Mouse (Mus musculus) embryonic facial prominence, embryonic 12.5 days (tissue): ENCODE results near the gene Pcnp. TPM values are rescaled to one million over a fixed set of nuclear protein-coding genes. Genes with fewer than 3 reads are reported as not detected.
"Not testable (repeated sequence)": the region's sequence is repeated elsewhere in the genome, so short reads cannot be mapped to it uniquely, and the experiment has no call there.

Experiments used
- ATAC-seq: fragments of 200-750 bp; cut with Nextera tagmentation; 2 replicates; pipeline ENCODE4 v1.8.0; 2017; ENCODE audit not compliant: insufficient number of reproducible peaks, insufficient read depth, low FRiP score, low TSS enrichment
- H3K27ac ChIP-seq: fragments of 300-500 bp; sonication (generic); 2 replicates; pipeline ENCODE4 v1.5.1; 2016; ENCODE audit warnings: mild to moderate bottlenecking
- H3K27me3 ChIP-seq: fragments of 300-500 bp; sonication (generic); 2 replicates; pipeline ENCODE4 v1.6.1; 2016; ENCODE audit warnings: mild to moderate bottlenecking, moderate library complexity
- H3K36me3 ChIP-seq: fragments of 300-500 bp; sonication (generic); 2 replicates; pipeline ENCODE4 v1.6.1; 2016; ENCODE audit warnings: mild to moderate bottlenecking
- H3K4me1 ChIP-seq: fragments of 300-500 bp; sonication (generic); 2 replicates; pipeline ENCODE4 v1.6.1; 2016
- H3K4me2 ChIP-seq: fragments of 300-500 bp; sonication (generic); replicated peaks from 2 replicates; pipeline ENCODE4 v1.6.1; 2016; ENCODE audit warnings: mild to moderate bottlenecking, moderate library complexity
- H3K4me3 ChIP-seq: fragments of 300-500 bp; sonication (generic); 2 replicates; pipeline ENCODE4 v1.5.1; 2016; ENCODE audit warnings: mild to moderate bottlenecking
- H3K9ac ChIP-seq: fragments of 300-500 bp; sonication (generic); 2 replicates; pipeline ENCODE4 v1.6.1; 2016; ENCODE audit warnings: mild to moderate bottlenecking, moderate library complexity
- H3K9me3 ChIP-seq: fragments of 300-500 bp; sonication (generic); 2 replicates; pipeline ENCODE4 v1.6.1; 2016; ENCODE audit warnings: mild to moderate bottlenecking, moderate library complexity
- WGBS: fragments of 180-500 bp; shearing (Covaris S2); methylation state at CpG from one replicate; pipeline ENCODE4 v1.1.7; 2016; 5-methylcytosine and 5-hydroxymethylcytosine counted together
- polyA plus RNA-seq: library from polyadenylated mRNA; unstranded; fragments of >200 nt; fragmentation: Nextera tagmentation; extraction: Ambion mirVana; gene quantifications from 2 replicates; pipeline ENCODE4 v1.2.1, GENCODE M21; 2016

Pcnp gene
- polyA plus RNA-seq, 1 experiment from 2014 or later, result 281 TPM

GRCm38 (mm10) chr16:55974256-55974902, 55.2 kb downstream of the Pcnp start:
- peaks cover 33% of the 10 kb centered on the region for H3K36me3 ChIP-seq
- no peaks in the 10 kb centered on the region for H3K27me3 ChIP-seq
- peak; percentile 87 for ATAC-seq
- WGBS, result under 1% methylated on average over 55 of the region's 55 CpGs
- no peaks in the 10 kb centered on the region for H3K9me3 ChIP-seq
- peaks cover 15% of the 10 kb centered on the region for H3K4me1 ChIP-seq
- H3K4me2 ChIP-seq, result peak overlapping the region; percentile 68
- peak overlapping the region; percentile 93 for H3K9ac ChIP-seq
- peak overlapping the region; percentile 86 for H3K27ac ChIP-seq
- H3K4me3 ChIP-seq, result peak overlapping the region; percentile 99

- Histone ChIP-seq H3K36me3 (peaks cover 40% of the 10 kb centered on the region), H3K9me3 (no peaks in the 10 kb centered on the region), H3K27ac (peak within 1 kb of the TSS; percentile 86), H3K4me3 (peak within 1 kb of the TSS; percentile 99), H3K4me2 (peak within 1 kb of the TSS; percentile 68), H3K4me1 (peaks cover 18% of the 10 kb centered on the region), H3K27me3 (no peaks in the 10 kb centered on the region), H3K9ac (peak within 1 kb of the TSS; percentile 93)
- under 1% methylated on average over 80 of the region's 86 CpGs for WGBS
- ATAC-seq, result peak; percentile 99
These were observed 55.9 kb downstream of the Pcnp start, which contains the start of gene Zbtb11 for GRCm38 (mm10) chr16:55973431-55974255. Gene Zbtb11 (plus strand): TSS chr16:55973883.

GRCm38 (mm10) chr16:55972626-55973201, 56.8 kb downstream of the Pcnp start:
- Histone ChIP-seq H3K27ac (peak overlapping the region; percentile 46; the same call in 1 of the 2 replicates), H3K4me1 (peaks cover 20% of the 10 kb centered on the region), H3K9me3 (no peaks in the 10 kb centered on the region), H3K4me2 (peak overlapping the region; percentile 61), H3K4me3 (peak overlapping the region; percentile 99), H3K27me3 (no peaks in the 10 kb centered on the region), H3K9ac (no peak overlapping the region), H3K36me3 (peaks cover 38% of the 10 kb centered on the region)
- ATAC-seq, result no peak
- WGBS, result 51% methylated on average over 10 of the region's 10 CpGs

GRCm38 (mm10) chr16:55971735-55972615, 57.6 kb downstream of the Pcnp start:
- ATAC-seq, result no peak
- Histone ChIP-seq H3K4me2 (no peak overlapping the region), H3K27ac (no peak overlapping the region), H3K9me3 (no peaks in the 10 kb centered on the region), H3K36me3 (peaks cover 38% of the 10 kb centered on the region), H3K4me1 (peaks cover 25% of the 10 kb centered on the region), H3K27me3 (no peaks in the 10 kb centered on the region), H3K9ac (no peak overlapping the region), H3K4me3 (no peak overlapping the region)
- WGBS, result 80% methylated on average over 6 of the region's 6 CpGs

- ATAC-seq, result no peak
- Histone ChIP-seq H3K27me3 (no peaks in the 10 kb centered on the region), H3K36me3 (peaks cover 38% of the 10 kb centered on the region), H3K27ac (no peak overlapping the region), H3K4me2 (no peak overlapping the region), H3K9ac (no peak overlapping the region), H3K9me3 (no peaks in the 10 kb centered on the region), H3K4me3 (no peak overlapping the region), H3K4me1 (peaks cover 23% of the 10 kb centered on the region)
- WGBS, result 92% methylated on average over 5 of the region's 5 CpGs
These were observed 59.1 kb downstream of the Pcnp start for GRCm38 (mm10) chr16:55970416-55970815.

- no peak overlapping the region for H3K9ac ChIP-seq
- H3K4me1 ChIP-seq, result peaks cover 18% of the 10 kb centered on the region
- no peak overlapping the region for H3K4me2 ChIP-seq
- H3K27me3 ChIP-seq, result no peaks in the 10 kb centered on the region
- H3K4me3 ChIP-seq, result no peak overlapping the region
- H3K9me3 ChIP-seq, result no peaks in the 10 kb centered on the region
- no peak for ATAC-seq
- no peak overlapping the region for H3K27ac ChIP-seq
- WGBS, result 89% methylated on average over 3 of the region's 3 CpGs
- H3K36me3 ChIP-seq, result peaks cover 38% of the 10 kb centered on the region
These were observed 60.4 kb downstream of the Pcnp start for GRCm38 (mm10) chr16:55969147-55969546.

- H3K36me3 ChIP-seq, result peaks cover 37% of the 10 kb centered on the region
- H3K4me3 ChIP-seq, result peak overlapping the region; percentile 84
- no peaks in the 10 kb centered on the region for H3K9me3 ChIP-seq
- H3K4me1 ChIP-seq, result peaks cover 10% of the 10 kb centered on the region
- ATAC-seq, result no peak
- H3K27me3 ChIP-seq, result no peaks in the 10 kb centered on the region
- peak overlapping the region; percentile 88 for H3K9ac ChIP-seq
- H3K4me2 ChIP-seq, result peak overlapping the region; percentile 98
- no peak overlapping the region for H3K27ac ChIP-seq
- 44% methylated on average over 1 of the region's 1 CpGs for WGBS
These were observed 62.3 kb downstream of the Pcnp start for GRCm38 (mm10) chr16:55967221-55967620.

- Histone ChIP-seq H3K27ac (peak within 1 kb of the TSS; percentile 90), H3K27me3 (no peaks in the 10 kb centered on the region), H3K4me3 (peak within 1 kb of the TSS; percentile 84), H3K9ac (peak within 1 kb of the TSS; percentile 88), H3K36me3 (peaks cover 28% of the 10 kb centered on the region), H3K4me1 (peaks cover 10% of the 10 kb centered on the region), H3K9me3 (no peaks in the 10 kb centered on the region), H3K4me2 (peak within 1 kb of the TSS; percentile 98)
- peak; percentile 90 for ATAC-seq
- under 1% methylated on average over 42 of the region's 42 CpGs for WGBS
These were observed 63.2 kb downstream of the Pcnp start, which contains the start of gene Rpl24 for GRCm38 (mm10) chr16:55966212-55966871. Gene Rpl24 (plus strand): TSS chr16:55966275.

- 66% methylated on average over 4 of the region's 4 CpGs for WGBS
- H3K4me2 ChIP-seq, result no peak overlapping the region
- H3K9me3 ChIP-seq, result no peaks in the 10 kb centered on the region
- H3K27ac ChIP-seq, result no peak overlapping the region
- no peaks in the 10 kb centered on the region for H3K27me3 ChIP-seq
- H3K9ac ChIP-seq, result no peak overlapping the region
- peaks cover 9% of the 10 kb centered on the region; the same call in 1 of the 2 replicates for H3K36me3 ChIP-seq
- ATAC-seq, result no peak
- peaks cover 10% of the 10 kb centered on the region for H3K4me1 ChIP-seq
- H3K4me3 ChIP-seq, result no peak overlapping the region
These were observed 65.2 kb downstream of the Pcnp start for GRCm38 (mm10) chr16:55964126-55964949.

- ATAC-seq, H3K36me3 ChIP-seq, H3K4me1 ChIP-seq, H3K9me3 ChIP-seq, H3K4me2 ChIP-seq, H3K27me3 ChIP-seq, H3K9ac ChIP-seq, H3K4me3 ChIP-seq, H3K27ac ChIP-seq: not testable (repeated sequence)
- WGBS, result 89% methylated on average over 6 of the region's 11 CpGs
These were observed 66.5 kb downstream of the Pcnp start for GRCm38 (mm10) chr16:55963068-55963467.
